Mouse (Mus musculus) spleen, postnatal 4 days (tissue): ENCODE data around the gene Bpnt1.

ENCODE experiments used
- DNase-seq, 2 experiments: peaks; one replicate each; pipeline ENCODE4 v3.0.0; 2022; ENCODE audit warnings: low spot score in 2 of 2

The Bpnt1 gene

DNA sequence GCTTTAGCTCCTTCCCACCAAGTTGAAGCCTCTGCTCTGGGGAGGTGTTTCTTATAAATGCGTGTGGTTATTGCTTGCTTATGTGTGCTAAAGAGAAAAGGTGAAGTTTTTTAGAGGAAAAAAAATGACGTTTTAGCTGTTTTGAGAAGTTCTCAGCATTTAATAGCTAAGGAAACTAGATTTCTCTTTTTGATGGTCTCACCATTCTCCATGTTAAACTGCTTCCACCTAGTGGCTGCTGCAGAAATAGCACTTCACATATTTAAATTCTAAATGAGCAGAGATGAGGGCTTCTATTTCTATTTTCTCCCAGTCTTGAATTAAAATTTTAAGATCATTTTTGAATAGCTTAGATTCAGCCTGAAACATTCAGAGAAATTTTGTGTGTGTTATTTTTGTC is 72.1 kb downstream of the Bpnt1 start:
- DNase-seq: no peak

DNA sequence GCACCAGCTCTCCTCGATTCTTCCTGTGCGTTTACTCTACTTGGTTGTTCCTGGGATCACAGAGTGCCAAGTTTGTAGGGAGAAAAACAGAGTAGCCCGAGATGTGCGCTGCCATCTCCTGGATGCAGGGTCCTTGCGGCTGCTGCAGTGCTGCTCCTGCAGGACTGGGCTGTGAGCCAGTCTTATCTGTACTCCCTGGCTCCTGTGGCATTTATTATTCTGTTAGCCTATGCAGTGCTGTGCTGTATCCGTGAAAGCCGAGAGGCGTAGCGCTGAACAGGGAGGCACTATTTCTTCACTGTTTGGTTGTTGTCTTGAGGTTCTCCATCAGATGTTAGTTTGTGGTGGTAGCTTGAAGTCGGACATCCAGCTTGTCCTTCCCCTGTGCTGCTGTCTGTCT is 74.0 kb downstream of the Bpnt1 start:
- DNase-seq: no peak
